Mouse (Mus musculus) myocyte (in vitro differentiated cells): Measurements from ENCODE around the gene Atxn2.

Experiments
- E2F4 ChIP-seq: IDR thresholded peaks from one replicate; pipeline ENCODE4 v1.6.1; 2011; ENCODE audit warnings: mild to moderate bottlenecking, control low read depth, moderate library complexity; ENCODE audit not compliant: insufficient read depth
- MAX ChIP-seq: IDR thresholded peaks from one replicate; pipeline ENCODE4 v1.6.1; 2011; ENCODE audit warnings: low read depth, mild to moderate bottlenecking, control low read depth
- POLR2A ChIP-seq: IDR thresholded peaks from one replicate; pipeline ENCODE4 v1.6.1; 2011; ENCODE audit warnings: low read depth, mild to moderate bottlenecking, control low read depth, moderate library complexity; ENCODE audit not compliant: insufficient read length
- USF1 ChIP-seq: IDR thresholded peaks from one replicate; pipeline ENCODE4 v1.6.1; 2011; ENCODE audit warnings: low read depth, mild to moderate bottlenecking, control low read depth, moderate library complexity

GRCm38 (mm10) chr5:121833572-121834240 is 122.6 kb downstream of the Atxn2 start:
- TF ChIP-seq POLR2A (no peak), MAX (no peak), USF1 (no peak), E2F4 (no peak)
